Mouse (Mus musculus) CD8-positive naive resting alpha-beta T cell, adult 57 days (primary cell): ENCODE results near the gene Tmem125. TPM values are rescaled to one million over a fixed set of nuclear protein-coding genes. Genes with fewer than 3 reads are reported as not detected.

Experiments
- total RNA-seq: library from RNA; stranded (reverse); gene quantifications from one replicate; pipeline ENCODE4 v1.2.4, GENCODE M21; 2023

Gene Tmem125
- total RNA-seq, result not detected

GRCm38 (mm10) chr4:118543592-118544260 is at the start of gene Tmem125:
Tmem125 (minus strand) TSS chr4:118544044.

GRCm38 (mm10) chr4:118526408-118527334 is 17.2 kb downstream of the Tmem125 start, which contains the start of gene 2610528J11Rik:
2610528J11Rik (plus strand) TSS chr4:118526999.

Other genes with a start within 250 kb of the Tmem125 start
- 74.1 TPM for gene Szt2, start 134.8 kb downstream of the Tmem125 start, total RNA-seq
- 59.5 TPM for gene Med8, start 134.7 kb downstream of the Tmem125 start, total RNA-seq
- gene Elovl1, start 116.0 kb downstream of the Tmem125 start, total RNA-seq, result 39.3 TPM
- gene Cdc20, start 106.7 kb downstream of the Tmem125 start, total RNA-seq, result 4.2 TPM
- not detected for gene Mpl, start 86.5 kb downstream of the Tmem125 start, total RNA-seq
- gene Tie1, start 54.0 kb downstream of the Tmem125 start, total RNA-seq, result 0.18 TPM
- not detected for gene 2610528J11Rik, start 17.0 kb downstream of the Tmem125 start, total RNA-seq
- not detected for gene Cfap57, start 76.7 kb upstream of the Tmem125 start, total RNA-seq
- gene Ebna1bp2, start 76.8 kb upstream of the Tmem125 start, total RNA-seq, result 69.7 TPM
- gene Olfr62, start 114.9 kb upstream of the Tmem125 start, total RNA-seq, result not detected
- not detected for gene Olfr1342, start 148.7 kb upstream of the Tmem125 start, total RNA-seq
- gene Olfr1341, start 159.5 kb upstream of the Tmem125 start, total RNA-seq, result not detected
- gene Olfr1340, start 176.1 kb upstream of the Tmem125 start, total RNA-seq, result not detected
- not detected for gene Olfr1339, start 188.1 kb upstream of the Tmem125 start, total RNA-seq
- not detected for gene Olfr1338, start 214.7 kb upstream of the Tmem125 start, total RNA-seq
- gene Olfr1337, start 238.5 kb upstream of the Tmem125 start, total RNA-seq, result not detected